Mouse (Mus musculus) monocyte, adult 2 months (primary cell): ENCODE measurements around the gene Bmp7.

Experiments used
- DNase-seq, 2 experiments: peaks; one replicate each; pipeline ENCODE4 v3.0.0; 2022; ENCODE audit warnings: low spot score in 2 of 2, low read depth in 1 of 2

Bmp7 gene

GRCm38 (mm10) chr2:172949051-172949450 is 8.9 kb upstream of the Bmp7 start:
- DNase-seq, result no peak

DNA sequence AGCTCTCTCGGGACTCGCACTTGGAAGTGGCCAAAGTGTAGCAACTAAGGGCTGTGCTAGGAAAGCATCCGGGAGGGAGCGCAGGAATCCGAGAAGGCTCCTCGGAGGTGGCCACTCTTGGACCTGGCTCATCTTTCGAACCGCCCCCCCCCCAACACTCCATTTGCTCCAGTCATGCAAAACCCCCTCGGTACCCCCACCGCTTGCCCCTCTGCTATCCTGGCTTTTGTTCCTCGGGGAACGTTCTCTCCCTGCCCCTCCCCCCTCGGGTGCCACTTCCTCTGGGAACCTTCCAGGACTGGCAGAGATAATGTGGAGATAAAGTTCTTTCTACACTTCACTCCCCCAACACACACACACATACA is 660 bp upstream of the Bmp7 start:
- no peak for DNase-seq

DNA sequence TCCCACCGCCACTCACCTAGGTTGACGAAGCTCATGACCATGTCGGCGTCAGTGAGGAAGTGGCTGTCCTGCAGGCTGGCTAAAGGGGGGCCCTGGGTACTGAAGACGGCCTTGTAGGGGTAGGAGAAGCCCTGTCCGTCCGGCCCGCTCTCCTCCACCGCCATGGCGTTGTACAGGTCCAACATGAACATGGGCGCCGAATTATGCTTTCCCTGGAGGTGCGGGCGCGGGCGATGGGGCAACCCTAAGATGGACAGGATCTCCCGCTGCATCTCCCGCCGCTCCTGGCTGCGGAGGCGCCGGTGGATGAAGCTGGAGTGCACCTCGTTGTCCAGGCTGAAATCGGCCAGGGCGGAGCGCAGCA is 500 bp downstream of the Bmp7 start:
- no peak for DNase-seq

GRCm38 (mm10) chr2:172938761-172939638 is 1.1 kb downstream of the Bmp7 start:
- no peak for DNase-seq

GRCm38 (mm10) chr2:172937326-172938190 is 2.6 kb downstream of the Bmp7 start:
- no peak for DNase-seq

DNA sequence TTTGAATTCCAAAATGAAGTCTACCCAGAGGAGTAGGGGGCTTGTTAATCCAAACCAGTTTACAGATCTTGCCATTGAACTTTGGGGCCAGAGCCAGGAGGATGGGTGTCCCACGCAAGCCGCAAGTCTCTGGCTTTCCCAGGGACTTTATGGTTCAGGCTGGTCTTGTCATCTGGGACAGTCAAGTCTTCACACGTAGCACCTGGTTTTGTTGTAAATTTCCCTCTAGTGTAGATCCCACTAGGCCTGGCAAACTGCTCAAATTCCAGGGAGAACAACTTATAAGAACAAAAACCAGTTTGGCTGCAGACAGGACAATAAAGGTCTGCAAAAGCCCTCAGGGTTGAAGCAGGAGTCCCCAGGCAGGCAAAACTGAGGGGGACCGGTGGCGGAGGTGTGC is 3.3 kb downstream of the Bmp7 start:
- no peak for DNase-seq

DNA sequence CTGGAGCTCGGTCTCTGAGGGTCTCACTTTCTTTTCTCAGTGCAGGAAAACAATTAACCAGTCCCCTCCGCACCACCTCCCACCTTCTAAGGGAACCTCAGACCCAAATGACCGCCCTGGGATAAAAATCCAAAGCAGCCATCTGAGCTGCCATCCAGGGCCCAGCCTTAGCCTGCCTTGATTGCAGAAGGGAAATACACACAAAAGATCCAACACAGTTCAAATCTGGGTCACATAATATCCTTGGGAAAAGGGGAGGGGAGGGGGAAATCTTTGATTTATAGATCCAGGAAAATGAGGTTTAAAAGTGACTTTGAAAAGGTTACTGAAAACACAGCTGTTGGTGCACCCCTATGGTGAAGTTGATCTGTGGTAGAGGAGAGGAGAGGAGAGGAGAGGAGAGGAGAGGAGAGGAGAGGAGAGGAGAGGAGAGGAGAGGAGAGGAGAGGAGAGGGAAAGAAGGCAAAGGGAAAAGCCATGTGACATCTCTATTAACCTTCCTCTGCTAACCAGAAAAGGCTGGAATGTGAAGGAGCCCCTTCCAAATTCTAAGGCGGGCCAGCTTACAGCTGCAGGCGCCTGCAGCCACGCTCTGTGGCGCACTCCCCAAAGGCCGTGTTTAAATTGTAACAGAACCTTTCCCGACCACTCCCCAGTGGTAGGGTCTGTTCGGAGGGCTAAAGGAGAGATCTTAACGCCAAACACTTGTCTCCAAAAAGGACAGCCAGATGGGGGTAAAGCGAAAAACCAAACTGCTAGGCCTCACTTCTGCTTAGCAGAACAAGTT is 4.2 kb downstream of the Bmp7 start:
- DNase-seq, result no peak

- DNase-seq, result no peak
Measured at GRCm38 (mm10) chr2:172934891-172935740, 5.0 kb downstream of the Bmp7 start.

- no peak for DNase-seq
Measured at GRCm38 (mm10) chr2:172934420-172934788, 5.7 kb downstream of the Bmp7 start.

GRCm38 (mm10) chr2:172933631-172934419 is 6.3 kb downstream of the Bmp7 start:
- DNase-seq, result no peak

DNA sequence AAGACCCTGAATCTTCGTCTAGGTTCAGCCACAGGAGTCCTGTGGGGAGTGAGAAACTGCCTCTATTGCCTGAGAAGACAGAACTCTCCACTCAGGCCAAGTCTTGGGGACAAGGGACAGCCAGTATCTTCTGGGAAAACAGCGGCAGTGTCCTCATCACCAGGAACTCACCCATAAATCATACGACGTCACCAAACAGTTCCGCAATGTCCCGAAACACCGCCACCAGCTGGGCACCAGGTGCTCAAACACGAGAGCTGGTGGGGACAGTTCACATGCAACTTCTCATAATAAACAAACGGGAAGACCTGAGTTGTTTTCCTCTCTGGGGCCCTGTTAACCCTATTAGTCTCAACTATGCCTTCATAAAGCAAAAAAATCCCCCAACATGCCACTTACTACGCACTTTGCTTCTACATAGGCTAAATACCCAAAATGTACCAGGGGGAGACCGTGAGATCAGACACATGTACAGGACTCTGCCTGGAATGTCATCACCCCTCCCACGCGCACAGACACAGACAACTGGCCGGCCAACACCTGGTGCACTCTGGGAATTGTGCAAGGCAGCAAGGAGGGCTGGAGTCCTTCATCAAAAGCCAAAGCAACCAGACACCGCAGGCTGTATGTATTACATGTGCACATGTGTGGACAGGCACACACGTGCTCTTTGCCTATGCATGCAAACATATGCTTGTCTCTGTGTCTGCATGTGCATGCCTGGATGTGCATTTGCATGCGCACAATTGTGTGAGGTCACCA is 8.8 kb downstream of the Bmp7 start:
- DNase-seq, result no peak

DNA sequence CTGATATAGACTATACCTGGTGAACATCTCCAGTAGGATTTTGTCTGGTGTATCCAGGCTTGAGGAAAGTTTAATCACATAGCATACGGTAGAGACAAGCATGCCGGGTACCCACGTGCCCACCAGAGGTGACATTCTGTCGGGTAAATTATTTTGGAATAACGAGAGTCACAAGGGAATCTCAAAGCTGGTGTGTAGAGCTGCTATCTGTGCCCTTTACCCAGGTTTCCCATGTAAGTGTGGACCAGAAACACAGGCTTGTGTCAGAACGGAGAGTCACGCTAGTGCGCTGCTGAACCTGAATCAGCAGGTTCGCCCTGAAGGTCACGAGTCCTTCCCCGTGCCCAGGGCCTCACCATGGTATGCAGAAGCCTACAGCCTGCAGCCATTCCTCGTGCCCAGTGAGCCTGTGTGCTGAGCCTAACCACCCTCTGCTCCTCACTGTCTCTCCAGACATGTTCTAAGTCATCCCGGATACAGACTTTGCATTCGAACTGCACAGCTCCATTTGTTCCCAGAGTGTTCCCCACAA is 10.2 kb downstream of the Bmp7 start:
- no peak for DNase-seq

GRCm38 (mm10) chr2:172927643-172928042 is 12.5 kb downstream of the Bmp7 start:
- no peak for DNase-seq

DNA sequence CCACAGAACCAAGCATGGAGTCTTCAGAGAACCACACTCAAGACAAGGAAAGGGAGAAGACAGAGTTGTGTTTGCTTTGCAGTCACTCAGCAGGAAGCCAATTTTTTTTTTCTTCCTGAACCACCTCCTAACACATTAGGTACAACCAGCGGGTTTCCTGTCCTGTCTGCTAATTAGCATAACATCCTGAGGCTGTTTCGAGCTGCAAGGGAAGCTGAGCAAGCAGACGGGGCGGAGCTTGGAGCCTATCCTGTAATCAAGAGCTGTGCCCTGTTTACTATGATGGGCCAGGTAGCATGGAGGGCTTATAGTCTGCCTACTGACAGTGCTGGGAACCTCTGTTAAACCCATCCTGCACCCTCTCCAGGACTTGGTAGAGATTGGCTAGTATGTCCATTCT is 13.8 kb downstream of the Bmp7 start:
- DNase-seq, result no peak

DNA sequence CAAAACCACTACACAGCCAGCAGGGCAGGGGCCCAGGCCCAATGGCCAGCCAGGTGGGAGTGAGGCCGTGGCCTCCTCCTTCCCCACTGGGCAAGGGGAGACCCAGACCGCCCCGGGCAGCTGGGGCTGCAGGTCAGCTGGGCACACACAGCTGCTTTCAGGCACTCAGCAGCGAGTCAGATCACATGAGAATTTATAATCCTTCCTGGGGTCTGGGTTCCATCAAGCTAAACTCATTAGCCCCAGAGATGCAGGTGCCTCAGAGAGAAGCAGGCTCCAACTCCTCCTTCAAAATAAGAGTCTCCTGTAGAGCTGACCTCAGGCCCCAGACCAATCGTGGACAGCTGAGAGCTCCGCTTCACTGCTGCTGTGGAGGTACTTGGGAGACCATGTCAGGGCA is 15.2 kb downstream of the Bmp7 start:
- no peak for DNase-seq

DNA sequence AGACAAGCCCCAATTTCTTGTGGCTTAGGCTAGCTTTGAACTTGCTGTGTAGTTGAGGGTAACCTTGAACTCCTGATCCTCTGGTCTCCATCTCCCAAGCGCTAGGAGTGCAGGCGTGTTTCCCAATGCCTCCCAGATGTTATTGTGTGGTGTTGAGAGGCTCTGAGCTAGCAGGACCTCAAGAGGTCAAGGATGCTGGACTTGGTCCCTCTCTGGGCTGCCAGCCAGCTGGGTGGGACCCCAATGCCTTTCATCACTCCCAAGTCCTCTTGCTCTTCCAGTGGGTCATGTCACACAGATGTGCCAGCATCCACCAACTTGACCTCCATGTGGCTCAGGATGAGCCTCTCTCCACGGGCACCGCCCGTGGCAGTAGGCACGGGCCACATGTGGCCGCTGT is 16.9 kb downstream of the Bmp7 start:
- no peak for DNase-seq

GRCm38 (mm10) chr2:172922597-172922996 is 17.5 kb downstream of the Bmp7 start:
- DNase-seq, result no peak

- no peak for DNase-seq
Measured at GRCm38 (mm10) chr2:172914018-172914417, 26.1 kb downstream of the Bmp7 start.

- no peak for DNase-seq
Measured at GRCm38 (mm10) chr2:172911715-172912114, 28.4 kb downstream of the Bmp7 start.
